Mouse (Mus musculus) G1E (cell line): Measurements from ENCODE around the gene Ptchd4.

Experiments
- CTCF ChIP-seq: IDR thresholded peaks from 2 replicates; pipeline ENCODE4 v1.5.1; 2012; ENCODE audit warnings: low read depth, low read length, inconsistent platforms, mixed read lengths
- GATA1 ChIP-seq: IDR thresholded peaks from 2 replicates; pipeline ENCODE4 v1.6.1; 2012; ENCODE audit warnings: borderline replicate concordance, low read length, inconsistent platforms, mixed read lengths
- GATA2 ChIP-seq: IDR thresholded peaks from 2 replicates; pipeline ENCODE4 v1.6.1; 2012; ENCODE audit warnings: low read depth, low read length, inconsistent platforms, borderline replicate concordance
- POLR2AphosphoS5 ChIP-seq: IDR thresholded peaks from 2 replicates; pipeline ENCODE4 v1.6.1; 2012; ENCODE audit warnings: low read depth, low read length, inconsistent platforms; ENCODE audit not compliant: insufficient replicate concordance
- TAL1 ChIP-seq: conservative IDR thresholded peaks from 2 replicates; pipeline ENCODE4 v1.6.1; 2012; ENCODE audit warnings: low read depth, low read length, inconsistent platforms, mixed read lengths

GRCm38 (mm10) chr17:42284391-42284790, 31.4 kb upstream of the Ptchd4 start:
- TF ChIP-seq CTCF (no peak), TAL1 (no peak), GATA2 (no peak), GATA1 (no peak), POLR2AphosphoS5 (no peak)
